Mouse (Mus musculus): Measurements from ENCODE around the gene Agmo. TPM values are rescaled to one million over a fixed set of nuclear protein-coding genes. Genes with fewer than 3 reads are reported as not detected.

Agmo gene
- total and polyA plus RNA-seq, 3 experiments = 0.08 TPM; not detected in 2

- no peak for TF ChIP-seq ZMIZ1 (IDR thresholded peaks at IDR 0.05; ENCODE audit: low read depth, low read length)
- TF ChIP-seq ZNF384 (IDR thresholded peaks at IDR 0.05; ENCODE audit: low read depth, low read length) = peak; percentile 98
- TF ChIP-seq CHD1 (IDR thresholded peaks at IDR 0.05; ENCODE audit: low read depth, low read length) = no peak
- no peak for TF ChIP-seq ELF1 (IDR thresholded peaks at IDR 0.05; ENCODE audit: low read depth, low read length)
- TF ChIP-seq ZC3H11A (IDR thresholded peaks at IDR 0.05; ENCODE audit: low read depth, low read length) = no peak
- no peak for TF ChIP-seq HCFC1 (IDR thresholded peaks at IDR 0.05; ENCODE audit: low read depth, low read length)
- no peak for TF ChIP-seq POLR2AphosphoS5 (IDR thresholded peaks at IDR 0.05; ENCODE audit: borderline replicate concordance, low read depth, low read length)
- TF ChIP-seq SIN3A (IDR thresholded peaks at IDR 0.05; ENCODE audit: low read length) = peak; percentile 60
- TF ChIP-seq POLR2A (IDR thresholded peaks at IDR 0.05; ENCODE audit: control insufficient read depth in 1 of 2, insufficient read depth in 1 of 2, low read depth in 1 of 2, low read length in 2 of 2, poor library complexity in 1 of 2) = no peak
- peak; percentile 93 for TF ChIP-seq RCOR1 (IDR thresholded peaks at IDR 0.05; ENCODE audit: low read depth, low read length)
- peak; percentile 52; the same call in 1 of the 2 replicates for TF ChIP-seq MAFK (IDR thresholded peaks at IDR 0.05; ENCODE audit: borderline replicate concordance, low read depth, low read length)
- TF ChIP-seq MYB (IDR thresholded peaks at IDR 0.05; ENCODE audit: low read depth, low read length) = peak; percentile 82
- TF ChIP-seq GABPA (IDR thresholded peaks at IDR 0.05; ENCODE audit: low read depth, low read length) = no peak
- peak; percentile 34; the same call in 1 of the 2 replicates for TF ChIP-seq BHLHE40 (IDR thresholded peaks at IDR 0.05; ENCODE audit: borderline replicate concordance, low read depth, low read length)
- TF ChIP-seq MXI1 (IDR thresholded peaks at IDR 0.05; ENCODE audit: low read depth, low read length) = no peak
- TF ChIP-seq USF2 (IDR thresholded peaks at IDR 0.05; ENCODE audit: borderline replicate concordance in 1 of 2, insufficient read depth in 1 of 2, low read depth in 1 of 2, low read length in 2 of 2) = no peak
- no peak for TF ChIP-seq CTCF (IDR thresholded peaks at IDR 0.05 in 2 of 3, conservative IDR thresholded peaks at IDR 0.05 in 1 of 3; ENCODE audit: control insufficient read depth in 1 of 3, insufficient read depth in 1 of 3, low read depth in 2 of 3, low read length in 3 of 3, poor library complexity in 1 of 3, severe bottlenecking in 1 of 3)
- TF ChIP-seq MEF2A (IDR thresholded peaks at IDR 0.05; ENCODE audit: extremely low read depth, insufficient replicate concordance, low read depth, low read length, poor library complexity, severe bottlenecking) = no peak
- TF ChIP-seq TCF12 (IDR thresholded peaks at IDR 0.05; ENCODE audit: low read depth, low read length) = peak; percentile 82
- peak; percentile 50; the same call in 1 of the 2 replicates for TF ChIP-seq ZKSCAN1 (IDR thresholded peaks at IDR 0.05; ENCODE audit: low read depth, low read length)
Observed at GRCm38 (mm10) chr12:37524662-37525061, 283.2 kb downstream of the Agmo start (continued).

GRCm38 (mm10) chr12:37540994-37541393 lies 299.6 kb downstream of the Agmo start:
- no peaks in the 10 kb centered on the region for H3K4me1 ChIP-seq (ENCODE audit: control insufficient read depth in 1 of 2, insufficient read depth in 2 of 2, low read length in 2 of 2)
- H3K4me3 ChIP-seq (ENCODE audit: control insufficient read depth in 1 of 2, insufficient read depth in 1 of 2, low read depth in 2 of 2, low read length in 2 of 2) = no peak overlapping the region
- DNase-seq (ENCODE audit: low read depth, low spot score) = no peak
- H3K9ac ChIP-seq (ENCODE audit: control insufficient read depth, low read depth, low read length, poor library complexity, severe bottlenecking) = no peak overlapping the region
- H3K27me3 ChIP-seq (ENCODE audit: control insufficient read depth in 1 of 2, insufficient read depth in 2 of 2, low read length in 2 of 2) = no peaks in the 10 kb centered on the region
- no peaks in the 10 kb centered on the region for H3K36me3 ChIP-seq (ENCODE audit: control insufficient read depth in 1 of 2, insufficient read depth in 2 of 2, low read length in 2 of 2)
- H3K9me3 ChIP-seq (replicated peaks; ENCODE audit: insufficient read depth, low read length) = no peaks in the 10 kb centered on the region
- H3K79me2 ChIP-seq (ENCODE audit: control insufficient read depth, insufficient read depth, low read length, poor library complexity) = no peaks in the 10 kb centered on the region
- H3K27ac ChIP-seq (ENCODE audit: control insufficient read depth, low read depth, low read length) = no peak overlapping the region
- TF ChIP-seq MEF2A (IDR thresholded peaks at IDR 0.05; ENCODE audit: extremely low read depth, insufficient replicate concordance, low read depth, low read length, poor library complexity, severe bottlenecking) = no peak
- TF ChIP-seq TCF12 (IDR thresholded peaks at IDR 0.05; ENCODE audit: low read depth, low read length) = no peak
- no peak for TF ChIP-seq EP300 (IDR thresholded peaks at IDR 0.05; ENCODE audit: low read depth in 1 of 2, low read length in 2 of 2)
- no peak for TF ChIP-seq MXI1 (IDR thresholded peaks at IDR 0.05; ENCODE audit: low read depth, low read length)

Data from MEL (cell line).